In genomic region chr11:35283767-35284166, GRCm38 (mm10) we compare ENCODE assay signal across 11 mouse cellular contexts.
DNase-seq lines count a peak whose midpoint lies in the region; ATAC-seq and TF ChIP-seq lines count a peak whose summit lies in the region.
"Had no signal": no experiment of that assay in that cellular context is flagged by ENCODE, and none has a peak within 500 bp of the region (broad histone marks: within the 10 kb centered on the region; RNA-seq: fewer than 3 reads in every experiment).

No protein-coding gene starts in this region.

- no peak for TF ChIP-seq CTCF in layer of hippocampus, adult 2 months (conservative IDR thresholded peaks at IDR 0.05)

- H3K27ac ChIP-seq in layer of hippocampus, adult 2 months: peak overlapping the region; percentile 87
- peak overlapping the region; percentile 61 to 85 for H3K27ac ChIP-seq in heart, embryonic 14.5 days (replicated peaks in 1 of 2; ENCODE audit: control insufficient read depth in 1 of 2, insufficient read depth in 1 of 2, low read depth in 2 of 2, low read length in 2 of 2)
- no peak overlapping the region for H3K27ac ChIP-seq in midbrain, embryonic 15.5 days

- H3K9me3 ChIP-seq in heart, embryonic 14.5 days (ENCODE audit: control insufficient read depth, low read length): no peaks in the 10 kb centered on the region
- no peaks in the 10 kb centered on the region for H3K9me3 ChIP-seq in midbrain, embryonic 15.5 days

- no peak overlapping the region; the same call in 1 of the 2 replicates for H3K9ac ChIP-seq in heart, embryonic 14.5 days (ENCODE audit: low read length)
- no peak overlapping the region for H3K9ac ChIP-seq in midbrain, embryonic 15.5 days

- no peaks in the 10 kb centered on the region for H3K27me3 ChIP-seq in heart, embryonic 14.5 days (ENCODE audit: control insufficient read depth, insufficient read depth, low read length)
- H3K27me3 ChIP-seq in midbrain, embryonic 15.5 days (replicated peaks): no peaks in the 10 kb centered on the region

- no peak overlapping the region for H3K4me2 ChIP-seq in heart, embryonic 14.5 days (ENCODE audit: low read length)
- no peak overlapping the region for H3K4me2 ChIP-seq in midbrain, embryonic 15.5 days

- DNase-seq in cerebellum, postnatal 25 days: peak; percentile 47 to 50
- DNase-seq in cerebellum, adult 8-10 months: no peak
- no peak for DNase-seq in layer of hippocampus, adult 2 months (ENCODE audit: low spot score in 2 of 2)
- DNase-seq in layer of hippocampus, postnatal 36 days: no peak
- DNase-seq in urinary bladder, adult 18-20 months (ENCODE audit: low spot score in 2 of 2): no peak
- DNase-seq in left cerebral cortex, postnatal 25 days (ENCODE audit: low spot score in 2 of 2): no peak
- DNase-seq: adrenal gland, adult 2 months; lung, postnatal 36 days had no signal

- no peak for ATAC-seq in heart, embryonic 14.5 days (ENCODE audit: insufficient number of reproducible peaks, insufficient read depth, low FRiP score, low read depth)
- peak; percentile 44; the same call in 1 of the 2 replicates for ATAC-seq in midbrain, embryonic 15.5 days (replicated peaks)

- H3K4me1 ChIP-seq in heart, embryonic 14.5 days (ENCODE audit: control insufficient read depth in 2 of 2, insufficient read depth in 2 of 2, low read length in 2 of 2): peaks cover 26 to 40% of the 10 kb centered on the region in 2 experiments
- H3K4me1 ChIP-seq in midbrain, embryonic 15.5 days: peaks cover 16% of the 10 kb centered on the region

- no peaks in the 10 kb centered on the region for H3K36me3 ChIP-seq in heart, embryonic 14.5 days (ENCODE audit: control insufficient read depth, insufficient read depth, low read length)
- no peaks in the 10 kb centered on the region for H3K36me3 ChIP-seq in midbrain, embryonic 15.5 days (replicated peaks)
- H3K36me3 ChIP-seq: forebrain, embryonic 10.5 days had no signal

- 86% methylated on average over 3 of the region's 3 CpGs for WGBS in heart, embryonic 14.5 days
- WGBS in midbrain, embryonic 15.5 days: 18% methylated on average over 3 of the region's 3 CpGs

- H3K4me3 ChIP-seq in layer of hippocampus, adult 2 months: no peak overlapping the region
- H3K4me3 ChIP-seq in heart, embryonic 14.5 days (ENCODE audit: control insufficient read depth in 1 of 2, insufficient read depth in 1 of 2, low read depth in 1 of 2, low read length in 2 of 2): no peak overlapping the region
- no peak overlapping the region for H3K4me3 ChIP-seq in midbrain, embryonic 15.5 days
- H3K4me3 ChIP-seq: forebrain, embryonic 10.5 days had no signal

- intact Hi-C loops in left cerebral cortex, postnatal 25 days (cut with DNase I): no loop called here

Comparison
In these comparisons a context has a peak if more than half of its experiments do, and no peak if none do; other contexts are left out.
1. DNase-seq: peak in cerebellum, postnatal 25 days (2 of 2); none in cerebellum, adult 8-10 months (single experiment), layer of hippocampus, adult 2 months (0 of 2), layer of hippocampus, postnatal 36 days (0 of 2), urinary bladder, adult 18-20 months (0 of 2) and left cerebral cortex, postnatal 25 days (0 of 2).